Mouse (Mus musculus): Measurements from ENCODE around the gene Pam16. TPM values are rescaled to one million over a fixed set of nuclear protein-coding genes. Genes with fewer than 3 reads are reported as not detected.

Gene Pam16
- polyA plus RNA-seq, 1 experiment from 2014 or later, result 116 TPM

GRCm38 (mm10) chr16:4642190-4642589, 17.4 kb upstream of the Pam16 start:
- no peak overlapping the region for H3K9ac ChIP-seq (ENCODE audit: low read depth, low read length)
- H3K9me3 ChIP-seq (ENCODE audit: control insufficient read depth, low read length), result no peaks in the 10 kb centered on the region
- H3K4me1 ChIP-seq (replicated peaks; ENCODE audit: control insufficient read depth, insufficient read depth, low read length), result peaks cover 36% of the 10 kb centered on the region
- peak overlapping the region; percentile 97 for H3K4me2 ChIP-seq
- no peaks in the 10 kb centered on the region for H3K36me3 ChIP-seq (ENCODE audit: control insufficient read depth, insufficient read depth, low read length)
- H3K27ac ChIP-seq (ENCODE audit: low read depth, low read length), result peak overlapping the region; percentile 28; the same call in 1 of the 2 replicates
- H3K27me3 ChIP-seq (replicated peaks; ENCODE audit: control insufficient read depth, insufficient read depth, low read length), result no peaks in the 10 kb centered on the region
- DNase-seq (ENCODE audit: low spot score) (no peak), ATAC-seq (replicated peaks; ENCODE audit: low FRiP score) (no peak)
- no peak overlapping the region for H3K4me3 ChIP-seq (ENCODE audit: low read depth, low read length)
- 54% methylated on average over 13 of the region's 13 CpGs for WGBS

GRCm38 (mm10) chr16:4641119-4641838, 16.5 kb upstream of the Pam16 start:
- H3K36me3 ChIP-seq (ENCODE audit: control insufficient read depth, insufficient read depth, low read length), result no peaks in the 10 kb centered on the region
- peak overlapping the region; percentile 97 for H3K4me2 ChIP-seq
- H3K4me3 ChIP-seq (ENCODE audit: low read depth, low read length), result peak overlapping the region; percentile 79
- WGBS, result 26% methylated on average over 3 of the region's 3 CpGs
- H3K27me3 ChIP-seq (replicated peaks; ENCODE audit: control insufficient read depth, insufficient read depth, low read length), result no peaks in the 10 kb centered on the region
- no peak for DNase-seq (ENCODE audit: low spot score)
- peak overlapping the region; percentile 69 for H3K9ac ChIP-seq (ENCODE audit: low read depth, low read length)
- peaks cover 35% of the 10 kb centered on the region for H3K4me1 ChIP-seq (replicated peaks; ENCODE audit: control insufficient read depth, insufficient read depth, low read length)
- no peaks in the 10 kb centered on the region for H3K9me3 ChIP-seq (ENCODE audit: control insufficient read depth, low read length)
- H3K27ac ChIP-seq (ENCODE audit: low read depth, low read length), result peak overlapping the region; percentile 72
- ATAC-seq (replicated peaks; ENCODE audit: low FRiP score), result no peak

GRCm38 (mm10) chr16:4640267-4641005, 15.6 kb upstream of the Pam16 start:
- H3K4me2 ChIP-seq, result peak overlapping the region; percentile 97

GRCm38 (mm10) chr16:4639831-4640237, 15.0 kb upstream of the Pam16 start, which contains the start of the genes Vasn and Dnaja3:
Gene Vasn, plus strand, starts transcription at chr16:4639941.
Gene Dnaja3, plus strand, starts transcription at chr16:4639989.
- WGBS, result 2% methylated on average over 22 of the region's 22 CpGs
- H3K9ac ChIP-seq (ENCODE audit: low read depth, low read length), result peak within 1 kb of the TSS; percentile 69
- H3K36me3 ChIP-seq (ENCODE audit: control insufficient read depth, insufficient read depth, low read length), result no peaks in the 10 kb centered on the region; the same call in 1 of the 2 replicates
- peak; percentile 83 for DNase-seq (ENCODE audit: low spot score)
- H3K4me1 ChIP-seq (replicated peaks; ENCODE audit: control insufficient read depth, insufficient read depth, low read length), result peaks cover 33% of the 10 kb centered on the region
- H3K27ac ChIP-seq (ENCODE audit: low read depth, low read length), result peak within 1 kb of the TSS; percentile 72
- no peaks in the 10 kb centered on the region for H3K27me3 ChIP-seq (replicated peaks; ENCODE audit: control insufficient read depth, insufficient read depth, low read length)
- peak; percentile 93 for ATAC-seq (replicated peaks; ENCODE audit: low FRiP score)
- no peaks in the 10 kb centered on the region for H3K9me3 ChIP-seq (ENCODE audit: control insufficient read depth, low read length)
- H3K4me2 ChIP-seq, result peak within 1 kb of the TSS; percentile 97
- peak within 1 kb of the TSS; percentile 79 for H3K4me3 ChIP-seq (ENCODE audit: low read depth, low read length)

More at GRCm38 (mm10) chr16:4640267-4641005, 15.6 kb upstream of the Pam16 start:
- 12% methylated on average over 17 of the region's 17 CpGs for WGBS
- no peaks in the 10 kb centered on the region for H3K36me3 ChIP-seq (ENCODE audit: control insufficient read depth, insufficient read depth, low read length)
- DNase-seq (ENCODE audit: low spot score) (no peak), ATAC-seq (replicated peaks; ENCODE audit: low FRiP score) (peak; percentile 35)
- peak overlapping the region; percentile 79 for H3K4me3 ChIP-seq (ENCODE audit: low read depth, low read length)
- H3K27ac ChIP-seq (ENCODE audit: low read depth, low read length), result peak overlapping the region; percentile 72
- peak overlapping the region; percentile 69 for H3K9ac ChIP-seq (ENCODE audit: low read depth, low read length)
- no peaks in the 10 kb centered on the region for H3K9me3 ChIP-seq (ENCODE audit: control insufficient read depth, low read length)
- peaks cover 33% of the 10 kb centered on the region for H3K4me1 ChIP-seq (replicated peaks; ENCODE audit: control insufficient read depth, insufficient read depth, low read length)
- no peaks in the 10 kb centered on the region for H3K27me3 ChIP-seq (replicated peaks; ENCODE audit: control insufficient read depth, insufficient read depth, low read length)

GRCm38 (mm10) chr16:4638891-4639390, 14.2 kb upstream of the Pam16 start:
- H3K4me1 ChIP-seq (replicated peaks; ENCODE audit: control insufficient read depth, insufficient read depth, low read length), result peaks cover 33% of the 10 kb centered on the region
- no peak overlapping the region for H3K4me3 ChIP-seq (ENCODE audit: low read depth, low read length)
- H3K27ac ChIP-seq (ENCODE audit: low read depth, low read length), result no peak overlapping the region
- peaks cover 2% of the 10 kb centered on the region; the same call in 1 of the 2 replicates for H3K36me3 ChIP-seq (ENCODE audit: control insufficient read depth, insufficient read depth, low read length)
- H3K9me3 ChIP-seq (ENCODE audit: control insufficient read depth, low read length), result no peaks in the 10 kb centered on the region
- H3K4me2 ChIP-seq, result no peak overlapping the region
- no peaks in the 10 kb centered on the region for H3K27me3 ChIP-seq (replicated peaks; ENCODE audit: control insufficient read depth, insufficient read depth, low read length)
- DNase-seq (ENCODE audit: low spot score) (no peak), ATAC-seq (replicated peaks; ENCODE audit: low FRiP score) (no peak)
- H3K9ac ChIP-seq (ENCODE audit: low read depth, low read length), result no peak overlapping the region
- 83% methylated on average over 3 of the region's 3 CpGs for WGBS

- no peak overlapping the region for H3K4me2 ChIP-seq
- WGBS, result 71% methylated on average over 4 of the region's 4 CpGs
- H3K4me1 ChIP-seq (replicated peaks; ENCODE audit: control insufficient read depth, insufficient read depth, low read length), result peaks cover 12% of the 10 kb centered on the region
- H3K27me3 ChIP-seq (replicated peaks; ENCODE audit: control insufficient read depth, insufficient read depth, low read length), result no peaks in the 10 kb centered on the region
- DNase-seq (ENCODE audit: low spot score) (no peak), ATAC-seq (replicated peaks; ENCODE audit: low FRiP score) (no peak)
- no peak overlapping the region for H3K27ac ChIP-seq (ENCODE audit: low read depth, low read length)
- H3K9me3 ChIP-seq (ENCODE audit: control insufficient read depth, low read length), result no peaks in the 10 kb centered on the region
- H3K36me3 ChIP-seq (ENCODE audit: control insufficient read depth, insufficient read depth, low read length), result peaks cover 2% of the 10 kb centered on the region; the same call in 1 of the 2 replicates
- H3K4me3 ChIP-seq (ENCODE audit: low read depth, low read length), result no peak overlapping the region
- H3K9ac ChIP-seq (ENCODE audit: low read depth, low read length), result no peak overlapping the region
Measured at GRCm38 (mm10) chr16:4635760-4636159, 11.0 kb upstream of the Pam16 start.

GRCm38 (mm10) chr16:4634681-4635080, 9.9 kb upstream of the Pam16 start:
- 80% methylated on average over 9 of the region's 9 CpGs for WGBS
- Histone ChIP-seq H3K36me3 (ENCODE audit: control insufficient read depth, insufficient read depth, low read length) (peaks cover 2% of the 10 kb centered on the region; the same call in 1 of the 2 replicates), H3K4me2 (no peak overlapping the region), H3K4me1 (replicated peaks; ENCODE audit: control insufficient read depth, insufficient read depth, low read length) (peaks cover 4% of the 10 kb centered on the region; the same call in 1 of the 2 replicates), H3K27me3 (replicated peaks; ENCODE audit: control insufficient read depth, insufficient read depth, low read length) (no peaks in the 10 kb centered on the region), H3K4me3 (ENCODE audit: low read depth, low read length) (no peak overlapping the region), H3K9ac (ENCODE audit: low read depth, low read length) (no peak overlapping the region), H3K9me3 (ENCODE audit: control insufficient read depth, low read length) (no peaks in the 10 kb centered on the region), H3K27ac (ENCODE audit: low read depth, low read length) (no peak overlapping the region)
- no peak for DNase-seq (ENCODE audit: low spot score)
- no peak for ATAC-seq (replicated peaks; ENCODE audit: low FRiP score)

GRCm38 (mm10) chr16:4633661-4634060, 8.9 kb upstream of the Pam16 start:
- 95% methylated on average over 3 of the region's 3 CpGs for WGBS
- peaks cover 2% of the 10 kb centered on the region; the same call in 1 of the 2 replicates for H3K36me3 ChIP-seq (ENCODE audit: control insufficient read depth, insufficient read depth, low read length)
- no peak overlapping the region for H3K9ac ChIP-seq (ENCODE audit: low read depth, low read length)
- H3K4me3 ChIP-seq (ENCODE audit: low read depth, low read length), result no peak overlapping the region
- H3K27ac ChIP-seq (ENCODE audit: low read depth, low read length), result no peak overlapping the region
- no peak for DNase-seq (ENCODE audit: low spot score)
- ATAC-seq (replicated peaks; ENCODE audit: low FRiP score), result no peak
- H3K27me3 ChIP-seq (replicated peaks; ENCODE audit: control insufficient read depth, insufficient read depth, low read length), result no peaks in the 10 kb centered on the region
- no peak overlapping the region for H3K4me2 ChIP-seq
- no peaks in the 10 kb centered on the region for H3K9me3 ChIP-seq (ENCODE audit: control insufficient read depth, low read length)
- 0 out of 2 replicates have a peak, but pooled peaks cover 4% of the 10 kb centered on the region for H3K4me1 ChIP-seq (replicated peaks; ENCODE audit: control insufficient read depth, insufficient read depth, low read length)

Measured in liver, embryonic 11.5 days (tissue).